Mouse (Mus musculus): ENCODE measurements at regions not wholly inside any gene's neighbourhood (a gene's known extent, or its start where the extent isn't known, plus 50 kb on each side); places are given as distances from the start of the nearest gene placed in this dataset.
A peak's percentile ranks its signal among the peaks of the same experiment; 100 is the strongest.

DNA sequence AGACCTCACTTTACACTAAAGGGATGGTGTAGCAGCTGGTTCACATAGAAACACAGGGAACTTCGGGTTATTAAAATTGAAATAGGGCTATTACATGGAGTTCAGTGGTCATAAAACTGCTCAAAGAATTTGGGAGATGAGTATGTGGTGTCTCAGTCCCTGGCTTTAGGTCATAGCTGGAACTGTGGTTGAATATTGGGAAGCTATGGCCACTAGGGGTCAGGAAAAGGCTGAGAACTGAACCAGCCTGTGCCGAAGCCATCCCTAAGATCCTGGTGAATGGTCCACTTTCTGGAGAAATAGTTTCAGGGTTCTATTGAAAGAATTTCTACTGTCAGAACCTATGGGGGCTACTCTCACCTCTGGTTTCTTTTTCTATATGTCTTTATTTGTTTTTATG lies 229.0 kb downstream of the Ankrd50 start:
- no peak for DNase-seq (ENCODE audit: low spot score)

DNA sequence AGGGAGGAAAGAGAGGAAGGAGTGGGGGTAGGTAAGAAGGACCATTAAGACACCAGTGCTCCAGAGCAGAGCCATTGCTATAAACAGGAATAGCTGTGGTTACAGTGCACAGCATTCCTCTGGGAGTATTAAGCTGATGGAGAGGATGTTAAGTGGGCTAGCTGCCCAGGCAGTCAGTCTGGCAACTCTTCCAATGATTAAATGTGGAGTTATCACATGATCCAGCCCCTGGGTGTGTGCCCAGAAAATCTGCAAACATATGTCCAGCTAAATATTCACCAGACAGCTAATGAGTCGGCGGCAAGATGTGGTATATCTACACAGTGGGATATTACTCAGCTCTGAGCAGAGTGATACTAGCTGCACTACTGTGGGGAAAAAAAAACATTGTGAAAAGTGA lies 229.7 kb downstream of the Ankrd50 start:
- no peak for DNase-seq (ENCODE audit: low spot score)

DNA sequence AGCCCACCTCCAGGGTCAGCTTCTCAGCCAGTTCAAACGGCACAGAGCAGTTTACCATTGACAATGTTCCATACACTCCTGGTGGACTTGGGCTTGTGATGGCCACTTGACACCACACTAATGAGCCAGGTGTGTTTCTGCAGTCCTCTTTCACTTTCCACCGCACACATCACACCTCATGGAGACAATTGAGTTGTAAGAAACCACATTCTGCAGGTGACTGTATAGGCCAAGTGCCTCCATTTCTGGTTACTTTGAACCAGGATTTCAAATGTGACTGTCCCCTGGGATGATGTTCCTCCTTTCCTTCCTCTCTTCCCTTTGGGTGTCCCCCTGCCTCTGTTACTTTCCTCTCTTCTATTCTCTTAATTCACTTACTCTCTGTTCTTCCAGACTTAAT lies 233.1 kb downstream of the Ankrd50 start:
- no peak for DNase-seq (ENCODE audit: low spot score)

DNA sequence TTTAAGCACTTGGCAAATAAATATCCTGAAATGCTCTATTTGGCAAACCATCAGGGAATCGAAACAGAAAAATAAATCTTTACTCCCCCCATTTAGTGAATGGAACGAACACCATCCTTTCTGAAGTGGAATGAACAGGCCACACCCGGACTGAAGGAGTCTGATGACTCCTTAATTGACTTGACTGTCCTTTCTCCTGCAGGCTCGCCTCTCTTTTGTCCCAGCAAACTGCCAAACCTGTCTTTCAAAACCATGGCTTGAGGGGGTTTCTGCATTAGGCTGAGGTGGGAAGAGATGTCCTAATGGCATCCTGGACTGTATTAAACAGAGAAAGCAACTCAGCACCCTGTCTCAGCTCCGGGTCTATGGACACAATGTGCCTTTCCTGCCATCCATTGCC lies 234.1 kb downstream of the Ankrd50 start:
- DNase-seq (ENCODE audit: low spot score): no peak

DNA sequence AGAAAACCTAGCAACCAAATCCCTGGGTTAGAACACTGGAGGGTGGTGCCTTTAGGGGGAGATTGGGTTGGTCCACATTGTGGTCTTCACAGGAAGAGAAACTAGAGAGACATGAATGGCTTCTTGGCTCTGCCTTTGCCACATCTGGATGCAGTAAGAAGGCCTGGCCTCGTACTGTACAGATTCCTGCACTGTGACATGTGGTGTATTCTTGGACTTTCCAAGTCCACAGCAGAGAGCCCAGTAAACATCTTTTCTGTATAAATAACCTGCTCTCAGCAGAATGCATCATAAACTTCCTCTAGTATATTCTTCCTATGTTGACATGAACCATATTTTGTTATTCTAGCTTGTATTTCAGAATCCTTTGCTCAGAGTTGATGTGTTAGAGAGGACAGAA lies 235.7 kb downstream of the Ankrd50 start:
- no peak for DNase-seq (ENCODE audit: low spot score)

DNA sequence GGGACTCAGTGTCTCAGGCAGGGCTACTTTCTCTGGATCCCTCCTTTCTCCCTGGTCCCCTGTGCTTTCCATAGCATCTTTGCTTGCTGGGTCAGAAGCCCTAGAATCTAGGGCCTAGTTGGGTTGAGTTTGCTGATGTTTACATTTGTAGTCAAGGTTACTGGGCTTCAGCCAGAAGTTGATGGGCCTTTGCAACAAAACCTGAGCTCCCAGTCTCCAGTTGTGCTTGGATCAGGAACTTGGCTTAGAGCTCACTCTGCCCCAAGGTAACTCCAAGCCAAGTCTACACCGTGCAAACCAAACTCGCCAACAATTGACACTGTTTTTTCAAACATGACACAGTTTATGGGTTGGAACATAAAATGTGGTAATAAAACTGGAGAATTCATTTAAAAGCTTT lies 238.2 kb downstream of the Ankrd50 start:
- DNase-seq (ENCODE audit: low spot score): no peak

DNA sequence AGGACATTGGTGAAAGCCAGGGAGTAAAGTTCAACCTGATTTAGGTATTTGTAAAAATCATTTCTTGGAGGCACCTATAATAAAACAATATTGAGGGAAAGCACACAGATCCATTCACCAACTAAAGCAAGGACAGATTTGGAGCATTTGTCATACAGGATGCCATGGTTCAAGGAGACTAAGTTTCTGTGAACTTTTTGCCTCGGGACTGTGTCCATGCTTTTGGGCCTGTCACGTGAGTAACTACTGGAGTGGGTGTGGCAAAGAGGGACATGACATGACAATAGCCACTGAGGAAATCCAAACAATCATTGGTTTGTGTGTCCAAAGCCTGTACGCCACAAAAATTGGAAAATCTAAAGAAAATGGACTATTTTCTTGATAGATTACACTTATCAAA lies 241.4 kb downstream of the Ankrd50 start:
- no peak for DNase-seq (ENCODE audit: low spot score)

DNA sequence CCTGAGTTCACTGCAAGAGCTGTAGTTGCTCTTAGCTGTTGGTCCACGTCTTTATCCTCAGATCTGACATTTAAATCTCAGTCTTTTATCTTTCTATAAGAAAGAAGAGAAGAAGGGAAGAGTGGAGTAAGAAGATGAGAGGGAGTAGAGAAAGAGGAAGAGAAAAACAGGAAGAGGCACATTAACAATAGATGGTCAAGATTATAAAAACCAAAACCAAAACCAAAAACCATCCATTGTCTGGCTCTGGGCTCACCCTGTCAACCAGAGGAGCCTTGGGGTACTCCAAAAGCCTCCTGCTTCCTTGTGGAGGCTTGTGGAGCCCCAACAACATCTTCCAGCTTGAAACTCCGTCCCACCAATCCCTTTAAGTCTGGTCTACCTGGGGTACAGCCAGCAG lies 247.0 kb downstream of the Ankrd50 start:
- no peak for DNase-seq (ENCODE audit: low spot score)

DNA sequence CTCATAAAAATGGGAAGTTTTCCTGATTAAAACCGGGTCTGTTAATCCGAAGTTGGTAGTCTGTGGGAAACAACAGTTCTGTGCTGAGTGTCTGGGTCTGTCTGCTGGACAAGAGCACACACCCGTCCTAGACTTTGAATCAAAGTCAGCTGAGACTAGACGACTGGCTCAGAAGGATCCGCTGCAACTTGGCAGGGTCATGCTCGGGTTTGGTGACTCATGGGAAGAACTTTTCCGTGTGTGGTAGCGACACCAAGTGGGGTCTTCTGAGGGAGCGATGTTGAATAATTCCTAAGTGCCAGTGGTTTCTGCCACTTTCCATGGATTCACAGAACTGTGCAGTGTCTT lies 248.9 kb downstream of the Ankrd50 start:
- no peak for DNase-seq (ENCODE audit: low spot score)

DNA sequence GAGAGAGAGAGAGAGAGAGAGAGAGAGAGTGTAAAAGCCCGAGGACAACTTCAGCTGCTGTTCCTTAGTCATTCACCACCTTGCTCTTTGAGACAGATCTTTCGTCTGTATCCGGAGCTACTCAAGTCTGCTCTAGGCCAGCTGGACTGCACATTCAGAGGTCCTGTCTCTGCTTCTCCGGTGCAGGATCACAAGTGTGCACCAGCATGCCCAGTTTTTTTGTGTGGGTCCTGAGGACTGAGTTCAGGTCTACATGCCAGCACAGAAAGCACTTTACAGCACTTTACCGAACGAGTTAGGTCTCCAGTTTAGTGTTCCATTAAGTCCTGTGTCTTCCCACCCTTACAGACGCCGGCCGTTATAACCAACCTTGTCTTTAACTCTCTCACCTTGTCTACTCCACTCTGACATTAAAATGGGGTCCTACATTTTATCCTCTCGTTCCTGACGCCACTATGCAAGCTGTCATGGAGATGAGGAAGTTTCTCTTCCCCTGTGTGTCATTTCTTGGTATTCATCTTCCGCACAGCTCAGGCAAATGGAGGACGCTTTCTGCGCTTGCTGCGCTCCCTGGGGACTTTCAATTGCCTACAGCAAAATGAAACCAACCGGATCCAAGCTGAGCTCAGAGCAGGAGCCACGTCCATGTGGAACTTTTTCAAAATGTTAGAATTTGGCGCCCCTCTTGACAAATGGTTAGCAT lies 249.5 kb downstream of the Ankrd50 start:
- no peak for DNase-seq (ENCODE audit: low spot score)

DNA sequence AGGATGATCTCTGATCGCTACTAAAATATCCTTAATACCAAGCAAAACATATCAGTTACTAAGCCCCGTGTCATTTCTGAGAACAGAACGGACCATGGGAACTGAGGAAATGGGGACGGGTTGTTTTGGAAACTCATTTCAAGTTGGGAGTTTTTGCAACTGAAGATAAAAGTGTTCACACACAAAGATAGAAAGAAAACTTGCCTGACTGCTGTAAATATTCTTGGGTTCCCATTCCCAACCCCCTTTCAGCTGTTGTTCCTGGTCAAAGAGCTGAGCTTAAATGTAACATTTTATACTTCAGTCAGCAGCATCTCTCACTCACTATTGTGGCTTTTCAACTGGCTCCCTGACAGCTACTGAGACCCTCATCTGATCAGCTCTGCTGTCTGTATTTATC lies 250.1 kb downstream of the Ankrd50 start:
- no peak for DNase-seq (ENCODE audit: low spot score)

DNA sequence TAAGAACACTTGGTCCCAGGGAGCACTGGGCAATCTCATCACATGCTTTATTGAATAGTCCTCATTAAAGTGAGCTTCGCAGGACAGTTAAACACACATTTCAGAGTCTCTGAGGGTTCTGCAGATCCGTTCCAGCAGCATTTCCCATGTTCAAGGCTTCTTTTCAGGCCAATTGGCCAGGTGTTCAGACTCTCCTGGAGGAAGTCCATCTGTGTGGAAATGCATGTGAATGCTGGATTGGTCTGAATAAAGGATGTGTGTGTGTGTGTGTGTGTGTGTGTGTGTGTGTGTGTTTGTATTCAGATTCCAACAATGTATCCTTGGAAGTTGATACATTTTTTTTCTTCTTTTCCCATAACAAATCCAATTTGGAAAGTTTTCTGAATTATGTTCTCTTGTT lies 250.6 kb downstream of the Ankrd50 start:
- no peak for DNase-seq (ENCODE audit: low spot score)

DNA sequence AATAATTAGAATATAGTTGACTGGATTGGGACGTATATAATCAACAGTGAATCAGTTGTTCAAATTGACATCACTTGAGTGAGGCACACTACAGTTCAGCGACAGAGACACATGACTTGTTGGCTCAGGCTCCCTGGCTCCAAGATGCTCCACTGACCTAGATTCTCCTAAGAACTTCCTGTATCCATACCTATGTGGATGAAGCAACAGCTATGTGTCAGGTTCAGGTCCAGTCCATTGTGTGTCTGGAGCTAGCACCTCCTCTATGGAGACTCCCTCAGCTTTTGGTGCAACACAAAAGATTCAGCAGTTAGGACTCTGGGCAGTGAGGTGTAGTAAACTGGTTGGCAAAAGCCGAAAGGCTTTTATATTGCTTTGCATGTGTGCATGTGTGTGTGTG lies 251.6 kb downstream of the Ankrd50 start:
- DNase-seq (ENCODE audit: low spot score): no peak

DNA sequence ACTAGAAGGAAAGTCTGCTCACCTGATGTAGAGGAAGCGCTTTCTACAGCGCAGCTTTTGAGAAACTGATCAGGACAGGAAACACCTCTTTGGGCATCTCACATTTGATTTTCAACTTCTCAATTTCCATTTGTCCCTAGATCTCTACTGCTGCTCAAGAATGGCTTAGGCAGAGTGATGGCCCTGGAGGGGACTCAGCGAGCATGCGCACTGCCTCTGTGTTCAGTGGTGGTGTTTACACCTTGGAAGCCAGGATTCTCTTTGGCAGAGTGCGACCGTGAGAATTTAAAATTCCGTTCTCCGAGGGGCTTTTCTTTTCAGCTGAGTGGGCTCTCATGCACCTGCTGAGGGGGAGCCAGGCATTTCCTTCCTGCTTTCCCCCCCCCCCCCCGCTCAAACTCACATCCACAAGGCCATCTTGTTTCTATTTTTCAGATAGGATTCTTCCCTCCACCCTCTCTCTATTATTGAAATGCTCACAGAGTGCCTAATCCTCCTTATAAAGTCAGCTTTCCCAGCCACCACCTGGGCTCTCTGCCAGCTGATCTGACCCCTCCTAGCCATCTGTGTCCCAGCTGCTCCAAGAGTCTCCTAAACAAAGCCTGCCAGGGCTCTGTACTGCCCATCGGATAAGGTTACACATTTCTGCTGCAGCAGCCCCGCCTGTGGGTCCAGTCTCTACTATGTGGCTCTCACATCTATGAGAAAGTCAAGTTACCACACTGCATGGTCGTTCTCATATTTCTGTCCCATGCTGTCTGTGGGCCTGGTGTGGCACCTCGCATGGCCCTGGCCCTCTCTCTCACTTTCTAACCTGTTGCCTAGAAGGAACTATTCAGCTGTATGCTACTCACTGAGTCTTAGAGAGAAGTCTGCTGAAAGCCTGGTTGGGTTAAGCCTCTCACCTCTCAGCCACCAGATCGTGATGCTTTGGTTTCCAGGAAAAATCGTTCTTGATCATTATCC lies 252.2 kb downstream of the Ankrd50 start:
- no peak for DNase-seq (ENCODE audit: low spot score)

DNA sequence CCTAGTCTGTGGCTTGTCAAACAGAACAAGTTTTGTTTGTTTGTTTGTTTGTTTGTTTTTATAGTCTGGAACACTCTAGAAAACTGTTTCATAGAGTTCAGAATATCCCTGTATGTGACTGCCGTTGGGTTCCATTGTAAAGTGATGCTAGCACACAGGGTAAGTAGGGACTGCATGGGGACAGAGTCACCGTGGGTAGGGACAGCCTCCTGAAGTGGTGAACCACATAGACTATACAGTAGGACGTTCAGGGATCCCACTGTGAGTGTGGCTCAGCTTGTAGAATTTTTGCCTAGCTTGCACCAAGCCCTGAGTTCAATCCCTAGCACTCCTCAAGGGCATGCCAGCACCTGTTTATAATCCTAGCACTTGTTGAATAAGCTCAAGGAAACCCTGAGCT lies 253.1 kb downstream of the Ankrd50 start:
- DNase-seq (ENCODE audit: low spot score): no peak

DNA sequence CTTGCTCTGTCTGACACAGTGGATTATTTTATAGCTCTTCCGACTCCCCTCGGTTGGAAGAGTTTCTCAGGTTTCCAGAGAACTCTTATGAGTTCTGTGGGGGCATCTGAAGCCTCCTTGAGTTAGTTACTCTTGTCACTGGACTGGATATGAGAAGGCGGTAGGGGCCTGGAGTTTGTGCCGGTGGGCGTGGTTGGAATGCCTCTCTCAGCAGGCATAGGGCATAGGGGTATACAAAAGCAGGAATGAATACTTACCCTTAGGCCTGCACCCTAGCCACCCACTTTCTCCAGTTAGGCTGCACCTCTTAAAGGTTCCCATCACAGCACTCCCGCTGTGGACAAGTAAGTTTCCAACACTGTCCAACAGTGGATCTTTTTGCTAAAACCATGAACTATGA lies 253.8 kb downstream of the Ankrd50 start:
- no peak for DNase-seq (ENCODE audit: low spot score)

DNA sequence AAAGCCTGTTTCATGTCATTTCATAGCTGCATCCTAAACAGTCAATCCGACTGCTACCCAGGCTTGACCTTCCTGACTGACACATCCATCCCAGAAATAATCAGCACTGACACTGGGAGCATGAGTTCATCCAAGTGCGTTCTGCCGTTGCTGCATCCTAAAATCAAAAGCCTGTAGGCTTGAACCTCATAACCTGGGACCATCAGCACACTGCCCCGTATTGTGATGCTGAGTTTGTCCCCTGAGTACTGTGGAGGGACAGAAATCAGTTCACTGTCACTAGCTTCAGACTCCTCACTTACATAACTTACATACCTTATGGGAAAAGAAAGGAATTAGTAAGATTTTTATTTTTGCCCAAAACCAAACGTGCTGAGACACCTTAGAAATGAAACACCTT lies 255.0 kb downstream of the Ankrd50 start:
- no peak for DNase-seq (ENCODE audit: low spot score)

DNA sequence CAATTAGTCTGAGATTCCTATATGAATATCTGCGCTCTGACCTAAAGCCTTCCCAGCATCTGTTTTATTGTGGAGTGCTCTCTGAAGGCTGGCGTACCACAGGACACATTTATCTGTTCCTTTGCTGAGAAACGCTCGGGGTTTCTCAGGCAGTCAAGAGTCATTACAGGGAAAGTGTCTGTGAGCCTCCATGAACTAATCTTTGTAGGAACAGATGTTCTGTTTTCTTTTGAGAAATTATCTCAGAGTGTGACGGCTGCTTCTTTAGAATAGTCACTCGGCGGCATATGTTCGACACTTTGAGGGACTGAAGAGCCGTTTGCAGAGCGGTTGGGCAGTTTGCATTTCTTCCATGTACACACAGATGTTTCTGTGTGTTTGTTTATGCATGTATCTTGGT lies 255.6 kb downstream of the Ankrd50 start:
- no peak for DNase-seq (ENCODE audit: low spot score)

DNA sequence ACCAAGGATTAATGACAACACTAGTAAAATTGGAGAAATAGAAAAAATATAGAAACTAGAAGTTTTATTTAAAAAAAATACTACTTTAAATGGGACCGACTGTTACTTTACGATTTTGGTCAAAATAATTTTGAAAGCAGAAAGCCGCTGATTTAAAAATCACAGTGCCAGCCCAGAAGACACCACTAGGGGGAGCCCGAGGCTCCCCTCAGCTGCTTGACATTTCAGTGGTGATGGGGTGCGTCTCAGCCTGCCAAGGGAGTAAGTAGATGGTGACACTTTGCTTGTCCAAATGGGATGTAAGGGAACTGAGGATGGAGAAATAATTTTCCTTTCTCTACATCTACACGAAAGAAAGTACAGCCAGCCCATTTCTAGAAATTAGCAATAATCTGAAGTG lies 257.0 kb downstream of the Ankrd50 start:
- DNase-seq (ENCODE audit: low spot score): peak; percentile 25

DNA sequence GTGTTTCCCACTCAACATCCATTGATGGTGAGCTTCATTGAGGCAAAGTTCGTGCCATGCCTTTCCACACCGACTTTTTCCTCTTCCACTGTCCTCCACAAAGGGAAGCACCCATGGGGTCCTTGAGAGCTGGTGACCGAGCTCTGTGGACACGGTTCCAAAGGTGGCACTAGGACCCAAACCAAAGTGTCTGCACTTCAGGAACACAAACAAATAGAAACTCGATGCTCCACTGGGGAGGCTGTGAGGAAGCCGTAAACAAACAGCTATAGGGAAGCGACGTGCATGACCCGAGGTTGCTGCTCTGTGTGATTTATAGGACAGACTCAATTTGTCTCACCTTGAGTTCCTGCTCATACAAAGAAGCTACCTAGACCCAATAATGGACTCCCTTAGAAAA lies 257.5 kb downstream of the Ankrd50 start:
- no peak for DNase-seq (ENCODE audit: low spot score)

DNA sequence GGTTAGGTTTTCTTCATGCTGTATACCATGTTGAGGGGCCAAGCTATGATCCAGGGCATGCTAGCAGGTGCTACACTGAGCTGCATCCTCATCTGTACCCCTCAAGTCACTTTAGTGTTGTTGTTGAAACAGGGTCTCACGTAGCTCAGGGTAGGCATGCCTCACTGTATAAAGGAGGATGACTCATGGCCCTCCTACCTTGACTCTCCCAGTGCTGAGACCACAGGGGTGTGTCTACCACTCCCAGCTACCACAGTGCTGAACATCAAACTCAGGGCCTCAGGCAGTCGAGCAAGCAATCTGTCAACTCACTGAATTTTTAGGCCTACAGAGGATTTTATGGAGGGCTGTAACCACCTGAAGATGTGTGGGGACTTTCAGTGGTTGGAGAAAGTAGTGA lies 258.5 kb downstream of the Ankrd50 start:
- DNase-seq (ENCODE audit: low spot score): no peak

DNA sequence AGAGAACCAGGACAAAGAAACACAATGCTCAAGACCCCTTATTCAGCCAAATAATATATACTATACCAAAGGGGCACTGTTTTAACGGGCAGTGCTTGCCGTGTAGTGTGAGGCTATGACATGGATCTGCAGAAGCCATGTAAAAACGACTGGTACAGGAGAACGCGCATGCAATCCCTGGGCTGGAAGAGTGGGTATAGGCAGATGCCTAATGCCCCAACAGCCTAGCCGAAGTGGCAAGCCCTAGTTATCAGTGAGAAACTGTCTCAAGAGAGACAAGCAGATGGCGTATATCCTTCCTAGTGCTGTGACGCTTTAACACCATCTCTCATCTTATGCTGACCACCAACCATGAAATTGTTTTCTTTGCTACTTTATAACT lies 262.8 kb downstream of the Ankrd50 start:
- DNase-seq (ENCODE audit: low spot score): no peak

DNA sequence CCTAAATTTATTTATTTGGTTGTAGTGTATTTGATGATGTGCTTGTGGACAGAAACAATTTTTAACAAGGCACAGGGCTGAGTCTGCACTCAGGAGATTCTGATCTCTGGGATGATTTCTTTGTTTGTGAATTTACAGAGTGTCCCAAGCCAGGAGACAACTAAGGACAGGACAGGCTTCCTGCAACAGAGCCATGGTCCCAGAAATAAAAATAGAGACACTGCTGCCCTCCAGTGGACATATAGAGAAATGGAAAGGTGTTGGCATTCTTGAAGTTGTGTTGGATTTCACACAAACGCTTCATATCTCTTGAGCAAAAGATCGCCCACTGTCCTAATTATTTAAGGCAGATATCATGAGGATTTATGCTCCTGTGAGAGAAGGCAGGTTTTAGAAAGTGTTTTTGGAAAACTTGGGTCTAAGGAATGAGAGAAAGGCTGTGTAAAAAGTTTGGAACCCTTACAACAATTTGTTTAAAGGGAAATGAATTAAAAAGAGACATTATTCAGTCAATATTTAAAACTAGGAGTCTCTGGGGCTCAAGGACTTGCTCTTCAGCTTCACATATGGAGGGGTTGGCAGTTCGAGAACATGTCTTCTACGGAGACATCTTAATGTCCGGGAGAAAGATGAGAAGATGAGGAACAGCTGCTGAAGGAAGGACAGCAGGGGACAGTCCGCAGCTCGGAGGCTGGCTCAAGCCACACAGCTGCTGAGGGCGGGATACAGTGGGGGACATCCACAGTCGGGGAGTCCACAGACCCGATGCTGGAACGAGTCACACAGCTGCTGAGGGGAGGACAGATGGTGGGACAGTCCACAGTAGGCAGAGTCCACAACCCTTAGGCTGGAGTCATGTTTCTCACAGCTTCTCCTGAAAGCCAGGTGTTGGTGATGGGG lies 263.5 kb downstream of the Ankrd50 start:
- peak; percentile 35 for DNase-seq (ENCODE audit: low spot score)

All from c-Kit-positive CD71-positive TER-119-positive erythroid progenitor cells, embryonic 14.5 days (primary cell).